Mouse (Mus musculus) gastrocnemius, postnatal 14 days (tissue): ENCODE measurements around the gene Eme2. TPM values are rescaled to one million over a fixed set of nuclear protein-coding genes. Genes with fewer than 3 reads are reported as not detected.

Experiments used
- DNase-seq: peaks from one replicate; pipeline ENCODE4 v3.0.0; 2021; ENCODE audit warnings: mixed read lengths
- intact Hi-C: fragments of 180-260 bp; cut with DNase I; formaldehyde crosslinking; loops from one replicate; pipeline ENCODE4 v1.15.1; 2025; ENCODE audit warnings: low total_unique reads
- total RNA-seq, 2 experiments: library from RNA; stranded (reverse); gene quantifications; 2 replicates each; pipeline ENCODE4 v1.2.3; 2021

Gene Eme2
- total RNA-seq, 2 experiments from 2014 or later: 13.9 to 14.5 TPM

DNA sequence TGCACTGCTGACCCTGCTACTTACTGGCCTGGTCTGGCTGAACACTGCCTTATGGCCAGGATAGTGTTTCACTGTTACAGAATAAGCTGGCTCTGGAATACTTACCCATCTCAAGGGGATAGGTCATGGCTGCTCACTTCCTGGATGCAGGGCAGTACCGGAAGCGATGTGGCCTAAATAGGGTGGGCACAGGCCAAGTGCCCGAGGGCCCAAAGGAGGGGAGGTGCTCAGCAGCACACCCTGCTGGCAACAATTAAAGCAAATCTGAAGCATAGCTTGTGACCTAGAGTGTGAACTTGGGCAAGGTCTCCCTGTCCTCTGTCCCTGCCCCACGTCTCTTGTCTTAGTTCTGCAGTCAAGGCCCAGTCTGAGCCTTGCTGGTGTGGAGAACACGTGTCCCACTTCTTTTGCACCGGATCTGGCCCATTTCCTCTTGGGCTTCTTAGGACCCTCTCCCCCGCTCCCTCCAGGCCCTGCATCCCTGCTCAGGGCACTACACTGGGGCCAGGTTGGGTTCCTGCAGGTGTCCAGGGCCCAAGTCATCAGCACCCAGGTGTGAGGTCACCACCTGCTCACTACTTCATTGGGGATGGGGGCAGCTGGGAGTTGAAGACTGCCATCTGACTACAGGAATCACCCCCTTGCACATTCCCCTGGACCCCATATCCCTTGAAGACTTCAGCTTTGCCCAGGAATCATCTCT lies 13.0 kb downstream of the Eme2 start:
- intact Hi-C loops: loop anchor here (5.0 kb wide), 1 partner anchor 140 kb away; no protein-coding TSS in a partner anchor

DNA sequence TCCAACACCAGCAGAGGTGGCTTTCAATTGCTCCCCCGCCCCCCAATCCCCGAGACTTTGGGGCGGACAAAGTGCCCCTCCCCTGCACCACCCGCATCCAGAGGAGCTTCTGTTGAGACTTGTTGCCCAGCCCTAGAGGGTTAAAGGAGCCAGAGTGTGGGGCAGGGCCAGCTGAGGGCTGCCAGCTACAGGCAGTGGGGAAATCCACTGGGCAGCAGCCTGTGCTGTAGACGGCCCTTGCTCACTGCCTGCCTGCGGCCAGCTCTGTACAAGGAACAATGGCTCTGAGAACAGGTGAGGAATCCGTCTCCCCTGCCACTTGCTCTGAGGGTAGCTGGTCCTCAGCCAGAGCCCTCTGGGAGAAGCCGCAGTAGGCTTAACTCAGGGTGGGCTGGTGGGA lies 16.4 kb downstream of the Eme2 start:
- intact Hi-C loops: no loop called here
- no peak for DNase-seq

More for the DNA sequence above, 13.0 kb downstream of the Eme2 start:
- peak; percentile 50 for DNase-seq

DNA sequence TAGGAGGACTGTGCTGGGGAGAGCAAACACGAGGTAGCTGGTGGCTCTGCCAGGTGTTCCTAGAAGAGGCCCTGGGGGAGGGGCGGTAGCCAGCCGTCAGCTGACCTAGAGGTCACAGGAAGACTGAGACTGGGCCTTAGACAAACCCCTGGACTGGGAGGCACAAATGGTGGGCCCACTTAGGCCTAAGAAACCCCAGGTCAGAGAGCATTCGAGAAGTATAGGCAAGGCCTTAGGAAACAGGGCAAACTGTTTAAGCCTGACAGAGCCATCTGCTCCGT lies 16.8 kb downstream of the Eme2 start:
- intact Hi-C loops: no loop called here
- peak; percentile 74 for DNase-seq

DNA sequence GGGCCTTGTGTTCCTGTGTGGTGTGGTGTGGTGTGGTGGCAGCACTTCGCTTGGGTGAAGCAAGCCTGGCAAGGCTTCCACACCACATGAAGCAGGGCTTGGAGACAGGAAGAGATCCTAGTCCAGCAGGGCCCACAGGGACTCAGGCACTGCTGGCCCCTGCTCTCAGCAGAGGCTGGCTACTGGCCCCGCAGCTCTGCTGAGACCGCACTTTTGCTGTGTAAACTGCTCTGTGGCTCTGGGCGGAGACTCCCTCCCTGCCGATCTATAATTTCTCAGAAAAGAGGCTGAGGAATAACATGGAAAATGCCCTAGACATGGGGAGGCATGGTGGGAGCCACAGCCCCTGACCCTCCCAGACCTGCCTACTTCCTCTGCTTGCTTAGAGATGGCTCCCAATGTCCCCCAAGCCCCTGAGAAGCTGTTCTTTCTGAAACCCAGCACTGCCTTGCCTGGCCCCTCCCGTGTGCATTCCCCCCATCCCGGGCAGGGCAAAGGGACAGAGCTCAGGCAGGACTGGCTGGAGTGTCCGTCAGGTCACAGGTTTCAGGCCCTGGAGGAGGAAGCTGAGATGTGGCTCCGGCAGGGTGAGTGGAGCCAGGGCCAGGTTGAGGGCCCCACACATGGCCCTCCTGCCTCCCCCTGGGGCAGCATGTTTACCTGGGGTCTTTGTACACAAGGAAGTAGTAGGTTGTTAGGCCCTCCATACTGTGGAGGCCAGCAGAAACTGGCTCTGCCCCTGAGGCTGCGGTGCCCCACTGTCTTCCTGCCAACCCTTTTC lies 17.4 kb downstream of the Eme2 start:
- peak; percentile 65 for DNase-seq
- intact Hi-C loops: no loop called here

DNA sequence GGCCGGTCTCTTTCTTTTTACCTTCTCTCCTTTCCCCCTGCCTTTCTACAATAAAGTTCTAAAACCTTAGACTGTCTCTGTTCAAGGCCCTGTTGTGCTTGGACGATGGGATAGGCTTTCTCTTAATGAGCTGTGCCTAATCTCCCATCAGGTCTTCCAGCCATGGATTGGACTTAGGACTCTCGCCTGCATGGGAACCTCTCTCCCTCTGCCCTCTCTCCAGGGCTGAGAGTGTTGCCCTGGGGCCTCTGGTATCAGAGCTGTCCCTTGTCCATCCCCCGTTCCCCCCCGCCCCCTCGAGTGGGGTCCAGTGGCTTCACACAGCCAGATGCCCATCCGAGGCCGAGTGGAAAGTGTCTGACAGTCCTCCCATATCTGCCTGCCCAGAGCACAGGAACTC lies 19.9 kb downstream of the Eme2 start:
- DNase-seq: no peak
- intact Hi-C loops: no loop called here

DNA sequence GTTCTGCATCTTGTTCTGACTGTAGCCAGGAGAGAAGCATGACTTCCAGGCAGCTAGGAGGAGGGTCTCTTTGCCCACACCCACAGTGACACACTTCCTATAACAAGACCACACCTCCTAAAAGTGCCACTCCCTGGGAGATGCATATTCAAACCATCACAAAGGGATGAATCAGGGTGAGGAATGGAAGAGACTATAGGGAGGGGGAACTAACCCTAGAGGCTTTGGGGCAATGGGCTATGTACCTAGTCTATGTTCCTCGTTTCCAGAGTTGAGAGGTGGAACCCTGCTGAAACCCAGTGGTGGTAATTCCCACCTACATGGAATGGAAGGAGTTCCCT lies 20.5 kb downstream of the Eme2 start:
- intact Hi-C loops: no loop called here
- DNase-seq: no peak

DNA sequence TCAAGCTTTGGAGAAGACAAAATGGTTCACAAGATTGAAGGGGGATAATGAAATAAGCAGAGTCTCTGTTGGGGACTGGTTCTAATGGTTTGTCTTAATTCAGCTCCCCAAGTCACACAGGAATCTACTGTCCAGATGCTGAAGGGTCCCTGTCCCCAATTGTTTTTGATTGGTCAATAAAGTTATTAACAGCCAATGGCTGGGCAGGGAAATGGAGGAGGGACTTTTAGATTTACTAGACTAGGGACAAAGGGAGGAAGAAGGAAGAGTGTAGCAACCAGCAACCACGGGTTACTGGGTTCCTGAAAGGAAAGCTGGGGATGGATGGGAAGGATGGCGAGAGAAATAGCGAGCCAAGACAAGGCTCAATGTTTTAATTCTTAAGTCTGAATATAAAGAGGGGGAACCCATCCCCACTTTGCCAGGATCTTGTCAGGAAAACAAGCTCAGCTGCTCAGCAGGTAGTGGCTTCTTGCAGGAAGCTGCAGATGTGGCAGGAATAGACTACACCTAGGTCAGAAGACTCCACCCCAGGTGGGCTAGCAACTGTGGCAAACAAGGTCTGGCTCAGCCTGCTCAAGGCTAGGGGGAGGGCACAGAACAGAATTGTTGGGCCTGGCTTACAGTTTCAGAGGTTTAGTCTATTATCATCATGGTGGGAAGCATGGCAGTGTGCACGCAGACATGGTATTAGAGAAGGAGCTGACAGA lies 21.0 kb downstream of the Eme2 start:
- no peak for DNase-seq
- intact Hi-C loops: no loop called here

DNA sequence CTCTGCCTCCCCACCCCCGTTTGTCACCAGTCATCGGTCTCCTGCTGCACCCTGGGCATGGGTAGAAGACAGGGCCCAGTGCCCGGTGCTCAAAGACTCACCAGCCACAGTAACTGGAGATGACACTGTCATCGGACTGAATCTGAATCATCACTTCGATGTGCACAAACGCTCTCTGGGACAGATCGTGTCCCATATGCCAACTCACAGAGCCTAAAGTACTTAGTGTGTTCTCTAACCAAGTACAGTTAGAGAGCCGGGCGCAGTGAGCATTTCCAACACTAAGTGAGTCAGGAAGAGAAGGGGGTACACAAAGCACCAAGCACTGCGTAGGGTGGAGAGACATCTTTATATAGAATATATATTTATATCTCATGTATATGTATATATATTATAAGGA lies 27.0 kb downstream of the Eme2 start:
- intact Hi-C loops: no loop called here
- no peak for DNase-seq

DNA sequence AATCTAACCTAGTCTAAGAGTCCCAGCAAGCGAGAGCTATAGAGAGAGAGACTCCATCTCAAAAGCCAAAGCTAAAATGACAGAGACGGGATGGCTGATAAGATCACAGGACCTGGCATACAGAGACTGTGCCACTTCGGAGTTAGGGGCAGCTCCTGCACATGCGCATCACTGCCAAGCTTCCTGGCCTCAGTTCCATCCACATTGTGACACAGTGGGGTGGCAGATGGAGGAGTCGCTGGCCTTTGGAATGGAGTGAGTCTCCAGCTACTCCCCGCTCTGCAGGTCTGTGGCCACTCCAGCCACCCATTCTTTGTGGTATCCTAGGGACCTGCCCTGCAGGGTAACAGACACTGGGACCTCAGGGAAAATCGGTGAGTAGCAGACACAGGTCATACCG lies 29.1 kb downstream of the Eme2 start, which contains the start of gene Igfals:
Gene Igfals (plus strand): TSS at position 222 of the 400 bp plus-strand sequence.
- intact Hi-C loops: no loop called here
- DNase-seq: peak; percentile 1

DNA sequence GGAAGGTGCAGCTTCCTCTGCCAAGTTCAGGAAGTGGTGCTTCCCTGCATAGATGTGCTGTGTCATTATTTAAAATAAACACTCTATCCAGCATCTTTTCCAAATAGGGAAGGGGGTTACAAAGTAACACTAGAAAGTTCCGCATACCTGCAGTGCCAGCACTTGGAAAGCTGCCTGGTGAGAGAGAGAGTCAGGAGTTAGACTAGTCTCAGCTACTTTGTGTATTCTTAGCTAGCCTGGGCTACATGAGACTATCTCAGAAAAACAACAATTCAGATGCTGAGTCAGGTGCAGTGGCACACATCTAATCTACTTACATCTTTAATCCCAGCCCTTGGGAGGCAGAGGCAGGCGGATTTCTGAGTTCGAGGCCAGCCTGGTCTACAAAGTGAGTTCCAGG lies 33.1 kb downstream of the Eme2 start:
- intact Hi-C loops: no loop called here
- no peak for DNase-seq

DNA sequence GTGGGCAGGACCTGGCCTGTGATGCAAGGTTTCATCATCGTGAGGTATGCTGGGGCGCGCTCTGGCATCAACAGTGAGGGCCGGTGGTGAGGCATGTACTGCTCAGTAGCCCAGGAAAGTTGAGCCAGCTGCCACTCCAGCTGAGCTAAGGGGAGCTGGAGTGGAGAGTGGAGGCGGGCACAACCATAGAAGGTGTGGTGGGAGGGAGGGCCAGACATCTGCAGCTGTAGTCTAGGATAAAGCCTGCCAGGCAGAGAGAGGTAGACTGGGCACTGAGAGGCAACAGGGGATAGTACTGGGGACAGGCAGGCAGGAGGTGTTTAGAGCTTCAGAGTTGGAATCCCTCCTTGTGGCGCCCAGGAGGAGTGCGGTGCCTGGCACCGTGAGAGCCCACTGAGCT lies 34.8 kb downstream of the Eme2 start:
- intact Hi-C loops: no loop called here
- DNase-seq: no peak

DNA sequence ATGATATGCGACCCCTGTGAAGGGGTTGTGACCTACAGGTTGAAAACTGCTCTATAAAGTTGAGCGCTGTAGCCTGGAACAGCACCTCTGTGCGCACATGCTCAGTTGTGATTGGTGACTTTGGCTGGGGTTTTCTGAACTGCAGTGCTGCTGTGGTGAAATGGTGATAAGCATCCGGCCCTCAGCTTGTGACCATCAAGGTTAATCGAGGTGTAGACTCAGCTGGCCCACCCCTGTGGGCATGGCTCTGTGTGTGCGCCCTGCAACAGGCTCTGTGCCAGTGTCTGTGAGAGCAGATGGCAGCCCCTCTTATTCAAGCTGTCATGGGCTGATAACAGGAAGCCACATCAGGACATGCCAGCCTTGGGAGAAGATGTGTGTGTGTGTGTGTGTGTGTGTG lies 35.9 kb downstream of the Eme2 start:
- no peak for DNase-seq
- intact Hi-C loops: no loop called here

DNA sequence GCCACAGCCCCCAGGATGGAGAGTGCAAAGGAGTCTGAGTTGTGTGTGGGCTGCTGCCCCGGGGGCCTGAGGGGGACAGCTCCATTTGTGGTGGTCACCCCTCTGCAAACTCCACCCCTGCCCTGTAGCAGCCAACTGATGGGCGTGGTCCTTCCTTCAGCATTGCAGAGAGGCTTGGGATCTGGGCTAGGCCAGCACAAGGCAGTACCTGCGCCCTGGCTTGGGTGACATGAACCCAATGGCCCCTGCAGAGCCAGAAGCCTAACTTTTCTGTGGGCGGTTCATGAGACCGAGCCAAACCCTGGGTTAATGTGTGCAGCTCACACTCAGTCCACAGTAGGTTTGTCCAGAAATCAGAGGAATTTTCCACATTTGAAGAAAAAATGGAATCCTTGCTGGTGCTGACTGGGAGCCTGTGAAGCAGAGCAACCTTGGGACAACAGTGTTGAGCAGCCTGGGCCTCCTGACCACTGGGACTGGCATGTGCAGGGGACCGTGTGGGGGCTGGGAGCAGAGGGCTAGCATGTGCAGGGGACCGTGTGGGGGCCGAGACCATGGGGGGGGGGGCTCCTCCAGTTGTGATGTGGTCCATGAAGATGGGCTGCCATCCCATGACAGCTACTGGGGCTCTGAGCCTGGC lies 36.9 kb downstream of the Eme2 start:
- DNase-seq: no peak

DNA sequence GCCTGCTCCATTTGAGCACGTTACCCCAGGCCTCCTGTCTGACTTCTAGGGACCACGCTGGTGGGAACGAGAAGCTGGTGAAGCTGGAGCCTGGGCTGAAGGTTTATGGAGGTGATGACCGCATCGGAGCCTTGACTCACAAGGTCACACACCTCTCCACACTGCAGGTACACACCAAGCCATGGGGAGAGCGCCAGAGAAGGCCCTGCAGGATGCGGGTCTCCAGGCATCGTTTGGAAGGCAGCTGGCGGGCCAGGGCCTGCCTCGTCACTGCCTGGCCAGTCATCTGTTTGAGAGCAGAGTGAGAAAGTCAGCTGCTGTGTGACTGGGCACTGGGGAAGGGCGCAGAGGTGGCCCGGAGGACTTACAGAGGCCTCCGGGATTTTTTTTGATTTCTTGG lies 38.3 kb downstream of the Eme2 start:
- no peak for DNase-seq
- intact Hi-C loops: no loop called here

More for the DNA sequence above, 36.9 kb downstream of the Eme2 start:
- intact Hi-C loops: no loop called here

DNA sequence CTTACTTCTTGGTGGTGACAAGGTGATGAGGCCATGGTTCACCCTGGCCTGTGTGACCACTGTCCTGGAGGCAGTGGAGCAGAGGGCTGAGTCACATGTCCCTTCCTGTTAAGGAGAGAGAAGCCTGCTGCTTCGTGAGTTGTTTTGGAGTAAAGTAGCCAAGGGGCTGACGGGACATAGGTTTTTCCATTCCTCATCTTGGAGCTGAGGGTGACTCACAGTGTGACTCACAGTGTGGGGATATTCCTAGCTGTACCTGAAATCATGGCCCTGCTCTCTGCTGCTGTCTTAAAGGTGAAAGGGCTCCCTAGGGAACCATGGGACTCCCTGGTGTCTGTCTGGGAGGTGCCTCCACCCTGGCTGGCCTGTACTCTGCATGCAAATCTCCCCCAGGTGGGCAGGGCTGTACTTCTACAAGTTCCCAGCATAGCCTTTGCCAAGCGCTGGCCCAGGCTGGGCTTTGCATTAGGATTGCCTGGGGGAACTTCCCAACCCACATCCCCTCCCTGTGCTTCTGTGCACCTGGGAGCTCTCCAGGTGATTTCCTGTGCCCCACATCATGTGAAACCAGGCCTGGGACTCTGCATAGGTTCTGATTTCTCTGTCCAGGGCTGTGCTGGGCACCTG lies 38.9 kb downstream of the Eme2 start:
- intact Hi-C loops: no loop called here

DNA sequence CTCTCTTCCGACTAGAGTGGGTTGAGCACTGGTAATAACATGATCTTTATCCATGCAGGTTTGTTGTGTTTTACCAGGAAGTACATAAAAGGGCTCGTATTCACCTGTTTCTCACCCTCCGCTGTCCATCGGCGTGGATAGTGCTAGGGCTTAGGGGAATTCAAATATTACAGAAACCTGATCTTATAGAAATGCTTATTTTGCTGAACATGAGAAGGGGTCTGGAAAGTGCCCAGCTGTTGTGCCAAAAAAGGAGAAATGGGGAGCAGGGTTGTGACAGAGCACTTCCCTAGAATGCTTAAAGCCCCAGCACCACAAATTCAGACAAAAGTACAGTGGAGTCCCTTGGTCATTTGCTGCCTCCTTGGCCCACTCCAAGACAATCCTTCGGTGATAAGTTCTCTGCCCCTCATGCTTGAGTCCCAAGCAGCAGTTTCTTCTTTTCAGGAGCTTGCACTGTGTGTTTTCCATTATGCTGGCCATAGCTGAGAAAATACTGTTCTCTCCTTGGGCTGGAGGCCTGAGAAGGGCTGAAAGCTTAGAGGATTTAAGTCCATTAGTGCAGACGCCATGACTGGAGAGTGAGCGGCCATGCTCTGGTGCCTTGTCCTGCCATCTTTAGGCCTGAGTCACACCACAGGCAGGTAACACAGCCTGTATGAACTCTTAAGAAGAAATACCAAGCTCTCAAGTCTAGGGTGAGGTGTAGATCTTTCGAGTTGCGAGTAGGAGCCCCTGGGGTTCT lies 43.3 kb downstream of the Eme2 start:
- intact Hi-C loops: no loop called here
- DNase-seq: no peak

More for the DNA sequence above, 38.9 kb downstream of the Eme2 start:
- no peak for DNase-seq

DNA sequence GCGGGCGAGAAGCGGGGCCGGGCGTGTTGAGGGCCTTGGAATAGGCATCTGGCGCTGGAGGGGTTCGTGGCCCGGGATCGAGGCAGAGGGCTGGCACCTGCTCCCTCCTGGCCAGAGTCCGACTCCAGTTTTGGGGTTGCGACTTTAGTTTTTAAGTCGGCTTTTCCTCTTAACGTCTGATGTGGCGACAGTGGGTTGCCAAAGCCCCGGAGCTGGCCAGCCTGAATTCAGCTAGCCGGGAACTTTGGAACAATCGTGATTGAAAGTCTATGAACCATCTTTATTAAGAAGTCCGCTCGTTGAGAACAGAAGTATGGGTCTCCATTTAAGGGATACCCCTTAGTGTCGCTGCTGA lies 44.1 kb downstream of the Eme2 start:
- intact Hi-C loops: no loop called here
- no peak for DNase-seq

DNA sequence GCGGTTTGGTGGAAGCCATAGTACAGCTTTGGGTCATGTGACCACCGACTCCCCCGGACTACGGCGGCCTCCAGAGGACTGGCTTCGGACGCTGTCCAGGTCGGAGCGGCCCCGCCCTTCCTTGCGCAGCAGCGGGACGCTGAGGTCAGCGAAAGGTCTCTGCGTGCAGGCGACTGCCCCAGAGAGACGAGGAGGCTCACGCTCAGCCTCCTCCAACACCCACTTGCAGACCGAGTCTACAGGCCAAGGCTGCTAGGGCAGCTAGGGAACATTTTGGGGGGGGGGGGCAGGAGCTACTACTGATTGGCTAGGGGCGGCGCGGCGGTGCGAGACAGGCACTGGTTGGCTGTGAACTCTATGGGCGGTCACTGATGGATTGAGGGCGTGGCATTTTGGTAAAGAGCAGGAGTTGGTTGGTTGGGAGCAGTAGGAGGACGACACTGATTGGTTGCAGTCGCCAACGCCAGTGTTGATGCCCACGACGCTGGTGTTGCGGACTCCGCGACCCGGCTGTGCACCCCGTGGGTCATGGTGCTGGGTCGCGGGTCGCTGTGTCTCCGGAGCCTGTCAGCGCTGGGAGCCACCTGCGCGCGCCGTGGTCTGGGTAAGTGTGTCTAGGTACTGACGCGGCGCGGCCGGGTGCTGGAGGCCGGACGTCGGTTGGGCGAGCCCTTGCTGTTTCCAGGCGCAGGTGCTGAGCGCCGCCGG lies 44.7 kb downstream of the Eme2 start, which contains the start of gene Fahd1:
Gene Fahd1 (minus strand): TSS at position 300 of the 708 bp plus-strand sequence.
- intact Hi-C loops: no loop called here
- peak; percentile 95 for DNase-seq

DNA sequence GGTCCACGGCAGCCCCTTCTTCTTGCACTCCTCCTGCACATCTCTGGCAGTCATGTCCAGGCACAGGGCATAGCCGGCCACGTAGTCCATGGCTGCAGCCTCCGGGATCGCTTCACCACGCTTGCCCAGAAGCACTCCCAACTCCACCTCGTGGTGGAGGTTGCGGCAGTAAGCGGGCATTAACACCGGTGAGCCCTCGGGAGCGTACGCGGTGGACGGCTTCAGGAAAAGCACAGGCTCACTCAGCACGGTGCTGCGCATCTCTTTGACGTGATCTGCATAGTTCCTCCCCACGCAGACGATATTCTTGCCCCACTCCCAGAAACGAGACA lies 45.2 kb downstream of the Eme2 start:
- DNase-seq: peak; percentile 52
- intact Hi-C loops: no loop called here
